In genomic region chr19:47339165-47339564, GRCm38 (mm10) we compare ENCODE assay signal across 8 mouse cellular contexts.
DNase-seq lines count a peak whose midpoint lies in the region; ATAC-seq and TF ChIP-seq lines count a peak whose summit lies in the region.

No protein-coding gene starts in this region.

- DNase-seq in kidney, postnatal 36 days = peak; percentile 80 to 91
- peak; percentile 94 for DNase-seq in lung, embryonic 14.5 days
- peak; percentile 22 to 41 for DNase-seq in thymus, adult 18-20 months

- peak overlapping the region; percentile 65 for H3K4me2 ChIP-seq in heart, embryonic 15.5 days
- peak overlapping the region; percentile 57 for H3K4me2 ChIP-seq in lung, embryonic 14.5 days

- H3K4me3 ChIP-seq in E14TG2a.4 (replicated peaks; ENCODE audit: low read length) = peak overlapping the region; percentile 57
- peak overlapping the region; percentile 19; the same call in 1 of the 2 replicates for H3K4me3 ChIP-seq in brown adipose tissue, adult 24 weeks (ENCODE audit: insufficient read depth, low read depth, low read length)
- peak overlapping the region; percentile 36 for H3K4me3 ChIP-seq in heart, embryonic 15.5 days
- H3K4me3 ChIP-seq in lung, embryonic 14.5 days (ENCODE audit: low read depth, low read length) = 0 out of 2 replicates have a peak overlapping the region, but pooled peaks have one; percentile 18

- no peak overlapping the region for H3K27ac ChIP-seq in brown adipose tissue, adult 24 weeks (replicated peaks; ENCODE audit: low read depth, low read length)
- H3K27ac ChIP-seq in heart, embryonic 15.5 days = no peak overlapping the region
- H3K27ac ChIP-seq in lung, embryonic 14.5 days (ENCODE audit: low read depth) = no peak overlapping the region

- ATAC-seq in erythroblast, adult 5-6 weeks (replicated peaks; ENCODE audit: low FRiP score, poor library complexity, severe bottlenecking) = 0 out of 2 replicates have a peak, but pooled peaks have one; percentile 63
- ATAC-seq in heart, embryonic 15.5 days (replicated peaks; ENCODE audit: insufficient number of reproducible peaks, insufficient read depth, low FRiP score, low read depth) = no peak
- ATAC-seq in lung, embryonic 14.5 days (ENCODE audit: insufficient read depth) = no peak
- ATAC-seq in neutrophil, adult 5-6 weeks (ENCODE audit: extremely low read depth, insufficient number of reproducible peaks, low FRiP score, poor library complexity, severe bottlenecking) = 0 out of 2 replicates have a peak, but pooled peaks have one; percentile 23

- peaks cover 77% of the 10 kb centered on the region for H3K4me1 ChIP-seq in E14TG2a.4 (replicated peaks; ENCODE audit: low read depth, low read length)
- peaks cover 7% of the 10 kb centered on the region for H3K4me1 ChIP-seq in brown adipose tissue, adult 24 weeks (ENCODE audit: control insufficient read depth, insufficient read depth, insufficient read length, low read length)
- H3K4me1 ChIP-seq in heart, embryonic 15.5 days (replicated peaks) = peaks cover 47% of the 10 kb centered on the region
- peaks cover 23% of the 10 kb centered on the region; the same call in 1 of the 2 replicates for H3K4me1 ChIP-seq in lung, embryonic 14.5 days (ENCODE audit: insufficient read depth)

- no peaks in the 10 kb centered on the region for H3K36me3 ChIP-seq in E14TG2a.4 (ENCODE audit: insufficient read depth, low read length)
- no peaks in the 10 kb centered on the region for H3K36me3 ChIP-seq in heart, embryonic 15.5 days
- H3K36me3 ChIP-seq in lung, embryonic 14.5 days (ENCODE audit: insufficient read depth) = no peaks in the 10 kb centered on the region

- 0 out of 2 replicates have a peak overlapping the region, but pooled peaks have one; percentile 22 for H3K9ac ChIP-seq in heart, embryonic 15.5 days
- H3K9ac ChIP-seq in lung, embryonic 14.5 days = peak overlapping the region; percentile 14; the same call in 1 of the 2 replicates

- WGBS in heart, embryonic 15.5 days = 2% methylated on average over 17 of the region's 17 CpGs
- 3% methylated on average over 17 of the region's 17 CpGs for WGBS in lung, embryonic 14.5 days

- peaks cover 50% of the 10 kb centered on the region for H3K27me3 ChIP-seq in E14TG2a.4 (ENCODE audit: insufficient read depth, low read length)
- H3K27me3 ChIP-seq in heart, embryonic 15.5 days = peaks cover 9% of the 10 kb centered on the region; the same call in 1 of the 2 replicates
- peaks cover 24% of the 10 kb centered on the region for H3K27me3 ChIP-seq in lung, embryonic 14.5 days (ENCODE audit: insufficient read depth, low read length)

- TF ChIP-seq CTCF in E14TG2a.4 (conservative IDR thresholded peaks at IDR 0.05; ENCODE audit: low read length) = peak; percentile 99
- peak; percentile 92 for TF ChIP-seq CTCF in lung, embryonic 14.5 days (IDR thresholded peaks at IDR 0.05; ENCODE audit: low read depth)

- H3K9me3 ChIP-seq in E14TG2a.4 (ENCODE audit: low read length) = no peaks in the 10 kb centered on the region
- no peaks in the 10 kb centered on the region for H3K9me3 ChIP-seq in heart, embryonic 15.5 days (replicated peaks)
- no peaks in the 10 kb centered on the region for H3K9me3 ChIP-seq in lung, embryonic 14.5 days (ENCODE audit: low read depth, low read length)

Comparison
In these comparisons a context has a peak if more than half of its experiments do, and no peak if none do; other contexts are left out.
1. ATAC-seq: peak in erythroblast, adult 5-6 weeks (single experiment) and neutrophil, adult 5-6 weeks (single experiment); none in heart, embryonic 15.5 days (single experiment) and lung, embryonic 14.5 days (single experiment).
2. DNase-seq: peak in every context shown above with its lines; median percentile 94 in lung, embryonic 14.5 days; 86 in kidney, postnatal 36 days; 32 in thymus, adult 18-20 months.
3. Peak in every context shown above with its lines, with median percentiles within 50 percentile points of each other: H3K4me3 ChIP-seq.